Mouse (Mus musculus) liver, embryonic 14.5 days (tissue): ENCODE results near the gene Lao1. TPM values are rescaled to one million over a fixed set of nuclear protein-coding genes. Genes with fewer than 3 reads are reported as not detected.

Experiments
- ATAC-seq: fragments of 200-750 bp; cut with Nextera tagmentation; 2 replicates; pipeline ENCODE4 v1.8.0; 2017; ENCODE audit warnings: moderate number of reproducible peaks, mild to moderate bottlenecking, moderate library complexity; ENCODE audit not compliant: insufficient read depth
- DNase-seq, 3 experiments: peaks; one replicate each; pipeline ENCODE4 v3.0.0-alpha.2; 2012 to 2013; ENCODE audit warnings: low read depth in 3 of 3, low spot score in 3 of 3
- H3K27ac ChIP-seq: fragments of 300-500 bp; sonication (generic); 2 replicates; pipeline ENCODE4 v1.5.1; 2014; ENCODE audit warnings: moderate library complexity, mild to moderate bottlenecking, control low read depth, inconsistent platforms
- H3K27me3 ChIP-seq: fragments of 300-500 bp; sonication (generic); 2 replicates; pipeline ENCODE4 v1.6.1; 2014; ENCODE audit warnings: mild to moderate bottlenecking, low read length, moderate library complexity; ENCODE audit not compliant: control insufficient read depth, insufficient read depth
- H3K36me3 ChIP-seq: fragments of 300-500 bp; sonication (generic); replicated peaks from 2 replicates; pipeline ENCODE4 v1.6.1; 2014; ENCODE audit warnings: low read depth; ENCODE audit not compliant: control insufficient read depth, insufficient read depth
- H3K4me1 ChIP-seq, 2 experiments: fragments of 200-500 bp in 1 of 2; fragments of 300-500 bp in 1 of 2; sonication (generic) in 1 of 2; replicated peaks; 2 replicates each; pipeline ENCODE4 v1.6.1; 2012 to 2014; ENCODE audit warnings: antibody characterized with exemption in 1 of 2, inconsistent platforms in 1 of 2, low read length in 1 of 2; ENCODE audit not compliant: control insufficient read depth in 2 of 2, insufficient read depth in 2 of 2
- H3K4me2 ChIP-seq: fragments of 300-500 bp; sonication (generic); 2 replicates; pipeline ENCODE4 v1.6.1; 2014; ENCODE audit warnings: low read depth, mild to moderate bottlenecking, control low read depth, moderate library complexity
- H3K4me3 ChIP-seq, 2 experiments: fragments of 200-500 bp in 1 of 2; fragments of 300-500 bp in 1 of 2; sonication (generic) in 1 of 2; 2 replicates each; pipeline ENCODE4 v1.5.1; 2012 to 2014; ENCODE audit warnings: low read depth in 2 of 2, low read length in 2 of 2, mild to moderate bottlenecking in 2 of 2, control low read depth in 1 of 2, inconsistent platforms in 1 of 2, moderate library complexity in 1 of 2; ENCODE audit not compliant: insufficient read depth in 1 of 2
- H3K9ac ChIP-seq: fragments of 300-500 bp; sonication (generic); replicated peaks from 2 replicates; pipeline ENCODE4 v1.6.1; 2014; ENCODE audit warnings: mild to moderate bottlenecking, control low read depth, moderate library complexity
- H3K9me3 ChIP-seq: fragments of 300-500 bp; sonication (generic); 2 replicates; pipeline ENCODE4 v1.6.1; 2016; ENCODE audit warnings: low read length, mixed read lengths; ENCODE audit not compliant: control insufficient read depth
- CTCF ChIP-seq: IDR thresholded peaks from 2 replicates; pipeline ENCODE4 v1.5.1; 2016; ENCODE audit warnings: antibody characterized with exemption, low read depth, control low read depth
- EP300 ChIP-seq: IDR thresholded peaks from 2 replicates; pipeline ENCODE4 v1.6.1; 2016; ENCODE audit warnings: antibody characterized with exemption, low read depth
- WGBS: fragments of 180-500 bp; shearing (Covaris S2); extraction: QIAGEN DNeasy Blood & Tissue Kit; methylation state at CpG from one replicate; pipeline ENCODE4 v1.1.7; 2014; ENCODE audit not compliant: insufficient replicate concordance; 5-methylcytosine and 5-hydroxymethylcytosine counted together
- polyA plus RNA-seq, 2 experiments: library from polyadenylated mRNA; depleted of rRNA in 1 of 2; stranded (reverse) in 1 of 2; unstranded in 1 of 2; fragments of >200 nt; fragmentation: Nextera tagmentation in 1 of 2; extraction: Ambion mirVana in 1 of 2; gene quantifications; 2 replicates each; pipeline versions ENCODE4 v1.2.1 to v1.2.3; 2012 to 2014

The Lao1 gene
- polyA plus RNA-seq, 2 experiments = not detected

DNA sequence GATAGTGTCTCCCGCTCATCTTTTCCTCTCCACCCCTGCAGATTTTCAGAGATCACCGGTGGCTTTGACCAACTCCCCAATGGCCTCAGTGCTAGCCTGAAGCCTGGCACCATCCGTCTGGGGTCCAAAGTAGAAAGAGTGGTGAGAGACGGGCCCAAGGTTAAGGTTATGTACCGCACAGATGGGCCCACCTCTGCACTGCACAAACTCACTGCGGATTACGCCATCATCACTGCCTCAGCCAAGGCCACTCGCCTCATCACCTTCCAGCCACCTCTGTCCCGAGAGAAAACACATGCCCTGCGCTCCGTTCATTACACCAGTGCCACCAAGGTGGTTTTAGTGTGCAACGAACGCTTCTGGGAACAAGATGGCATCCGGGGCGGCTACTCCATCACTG lies 6.3 kb downstream of the Lao1 start:
- ATAC-seq = no peak
- Histone ChIP-seq H3K4me1 (no peaks in the 10 kb centered on the region), H3K27ac (no peak overlapping the region), H3K9ac (no peak overlapping the region), H3K27me3 (no peaks in the 10 kb centered on the region), H3K9me3 (no peaks in the 10 kb centered on the region), H3K4me3 (no peak overlapping the region), H3K36me3 (no peaks in the 10 kb centered on the region), H3K4me2 (no peak overlapping the region)
- no peak for DNase-seq
- 71% methylated on average over 15 of the region's 15 CpGs for WGBS
- TF ChIP-seq EP300 (no peak), CTCF (no peak)

DNA sequence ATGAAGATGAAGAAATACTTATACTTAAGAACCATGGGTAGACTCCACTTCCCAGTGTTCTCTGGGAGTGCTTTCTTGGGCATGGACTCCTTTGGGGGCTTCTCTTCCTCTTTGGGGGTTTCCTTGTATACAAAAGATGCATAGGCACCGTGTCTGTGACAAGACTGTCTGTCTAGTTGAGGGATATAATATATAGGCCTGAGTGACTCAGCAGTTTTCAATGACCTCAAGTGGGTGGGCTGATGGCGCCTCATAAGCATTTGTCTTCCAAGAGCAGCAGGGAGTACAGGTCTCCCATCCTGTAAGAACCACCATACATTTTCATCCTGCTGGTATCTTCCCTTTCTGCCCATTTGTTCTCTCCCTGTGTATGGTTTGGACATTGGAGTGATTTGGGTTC lies 11.9 kb downstream of the Lao1 start:
- Histone ChIP-seq H3K27ac (no peak overlapping the region), H3K9me3 (no peaks in the 10 kb centered on the region)
- no peak for DNase-seq

DNA sequence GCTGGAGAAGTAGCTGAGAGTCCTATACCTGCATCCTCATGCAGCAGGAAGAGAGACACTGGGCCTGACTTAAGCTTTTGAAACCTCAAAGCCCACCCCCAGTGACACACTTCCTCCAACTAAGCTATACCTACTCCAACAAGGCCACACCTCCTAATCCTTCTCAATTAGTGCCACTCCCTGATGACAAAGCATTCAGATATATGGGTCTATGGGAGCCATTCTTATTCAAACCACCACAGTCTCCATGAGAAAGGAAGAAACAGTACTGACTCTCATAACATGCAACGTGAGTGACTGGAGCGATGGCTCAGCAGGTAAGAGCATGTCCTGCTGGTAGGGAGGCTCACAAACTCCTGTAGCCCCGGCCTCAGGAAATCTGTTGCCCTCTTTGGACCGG lies 23.9 kb downstream of the Lao1 start:
- Histone ChIP-seq H3K4me3 (no peak overlapping the region), H3K4me2 (no peak overlapping the region), H3K27me3 (no peaks in the 10 kb centered on the region), H3K36me3 (no peaks in the 10 kb centered on the region), H3K9ac (no peak overlapping the region), H3K9me3 (no peaks in the 10 kb centered on the region), H3K4me1 (no peaks in the 10 kb centered on the region), H3K27ac (no peak overlapping the region)
- ATAC-seq (no peak), DNase-seq (no peak)
- 66% methylated on average over 4 of the region's 4 CpGs for WGBS
- no peak for TF ChIP-seq CTCF

More for the DNA sequence above, 11.9 kb downstream of the Lao1 start:
- ATAC-seq = no peak
- no peaks in the 10 kb centered on the region for H3K27me3 ChIP-seq
- H3K4me1 ChIP-seq = no peaks in the 10 kb centered on the region
- no peaks in the 10 kb centered on the region for H3K36me3 ChIP-seq
- H3K4me3 ChIP-seq = no peak overlapping the region
- 39% methylated on average over 2 of the region's 2 CpGs for WGBS
- no peak overlapping the region for H3K4me2 ChIP-seq
- no peak for TF ChIP-seq CTCF
- no peak for TF ChIP-seq EP300
- H3K9ac ChIP-seq = no peak overlapping the region

DNA sequence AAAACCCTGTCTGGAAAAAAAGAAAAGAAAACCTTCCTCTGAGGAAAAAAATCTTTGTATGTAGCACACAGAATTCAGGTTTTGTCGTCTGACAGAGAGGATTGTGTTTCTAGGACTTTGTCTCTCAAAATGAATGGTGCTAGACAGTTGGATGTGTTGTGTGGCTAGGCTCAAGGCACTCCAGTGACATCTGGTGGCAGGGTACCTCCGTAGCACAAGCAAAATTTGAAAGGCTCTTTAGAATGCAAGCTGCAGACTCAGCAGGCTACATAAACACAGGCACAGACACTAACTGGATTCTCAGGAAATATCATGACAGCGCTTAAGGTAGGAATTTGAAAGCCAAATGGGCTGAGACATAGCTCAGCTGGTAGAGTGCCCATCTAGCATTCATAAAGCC lies 27.2 kb downstream of the Lao1 start:
- H3K36me3 ChIP-seq = no peaks in the 10 kb centered on the region
- DNase-seq = peak in 2 of 3 experiments; percentile 15 to 17
- no peak overlapping the region for H3K9ac ChIP-seq
- no peaks in the 10 kb centered on the region for H3K9me3 ChIP-seq
- H3K4me2 ChIP-seq = no peak overlapping the region
- no peak for ATAC-seq
- 6% methylated on average over 3 of the region's 3 CpGs for WGBS
- H3K27ac ChIP-seq = no peak overlapping the region
- peak; percentile 76 for TF ChIP-seq CTCF
- TF ChIP-seq EP300 = no peak
- no peaks in the 10 kb centered on the region for H3K27me3 ChIP-seq
- H3K4me1 ChIP-seq = no peaks in the 10 kb centered on the region
- H3K4me3 ChIP-seq = no peak overlapping the region

DNA sequence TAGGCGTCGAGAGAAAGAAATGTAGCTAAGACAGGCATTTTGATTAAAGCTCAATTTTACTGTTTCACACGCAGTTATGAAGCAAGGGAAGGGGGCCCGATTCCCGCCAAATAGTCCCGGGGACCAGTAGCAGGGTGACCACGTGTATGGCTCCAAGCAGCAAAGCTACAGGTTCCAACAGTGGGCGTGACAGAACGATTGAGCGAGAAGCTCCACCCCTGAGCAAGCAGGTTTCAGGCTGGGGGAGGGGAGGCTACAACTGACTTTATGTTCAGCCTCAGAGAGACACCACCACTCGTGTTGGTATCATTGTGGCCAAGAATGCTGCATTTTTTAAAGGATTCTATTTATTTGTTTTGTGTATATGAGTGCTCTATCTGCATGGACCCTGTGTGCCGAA lies 28.0 kb downstream of the Lao1 start:
- no peak for TF ChIP-seq EP300
- Histone ChIP-seq H3K9ac (no peak overlapping the region), H3K4me3 (no peak overlapping the region), H3K4me1 (no peaks in the 10 kb centered on the region), H3K27ac (no peak overlapping the region), H3K4me2 (no peak overlapping the region), H3K9me3 (no peaks in the 10 kb centered on the region), H3K27me3 (no peaks in the 10 kb centered on the region), H3K36me3 (no peaks in the 10 kb centered on the region)
- WGBS = 23% methylated on average over 12 of the region's 12 CpGs
- ATAC-seq (no peak), DNase-seq (no peak)
